Mouse (Mus musculus): ENCODE results near the gene Foxn3. TPM values are rescaled to one million over a fixed set of nuclear protein-coding genes. Genes with fewer than 3 reads are reported as not detected.
A peak's percentile ranks its signal among the peaks of the same experiment; 100 is the strongest.

Gene Foxn3
- polyA plus RNA-seq, 1 experiment from 2014 or later = 87.3 TPM

- WGBS = 68% methylated on average over 8 of the region's 8 CpGs
- Histone ChIP-seq H3K9ac (ENCODE audit: low read length) (0 out of 2 replicates have a peak overlapping the region, but pooled peaks have one; percentile 33), H3K9me3 (ENCODE audit: control insufficient read depth, low read length) (no peaks in the 10 kb centered on the region), H3K27me3 (ENCODE audit: control insufficient read depth, insufficient read depth, low read length) (no peaks in the 10 kb centered on the region), H3K4me1 (replicated peaks; ENCODE audit: control insufficient read depth, insufficient read depth, low read length) (peaks cover 7% of the 10 kb centered on the region), H3K4me2 (ENCODE audit: low read depth, low read length, severe bottlenecking) (no peak overlapping the region), H3K27ac (ENCODE audit: low read depth, low read length) (no peak overlapping the region), H3K36me3 (ENCODE audit: control insufficient read depth, insufficient read depth, low read length) (no peaks in the 10 kb centered on the region), H3K4me3 (ENCODE audit: low read depth, low read length) (no peak overlapping the region)
- DNase-seq (ENCODE audit: low spot score) (no peak), ATAC-seq (replicated peaks; ENCODE audit: low FRiP score) (no peak)
Measured at GRCm38 (mm10) chr12:99360958-99361751, 202.2 kb downstream of the Foxn3 start.

GRCm38 (mm10) chr12:99358698-99359097 lies 204.7 kb downstream of the Foxn3 start:
- DNase-seq (ENCODE audit: low spot score) (no peak), ATAC-seq (replicated peaks; ENCODE audit: low FRiP score) (no peak)
- WGBS = 92% methylated on average over 5 of the region's 5 CpGs
- Histone ChIP-seq H3K9ac (ENCODE audit: low read length) (no peak overlapping the region), H3K9me3 (ENCODE audit: control insufficient read depth, low read length) (no peaks in the 10 kb centered on the region), H3K4me2 (ENCODE audit: low read depth, low read length, severe bottlenecking) (no peak overlapping the region), H3K27ac (ENCODE audit: low read depth, low read length) (no peak overlapping the region), H3K4me3 (ENCODE audit: low read depth, low read length) (no peak overlapping the region), H3K36me3 (ENCODE audit: control insufficient read depth, insufficient read depth, low read length) (no peaks in the 10 kb centered on the region), H3K27me3 (ENCODE audit: control insufficient read depth, insufficient read depth, low read length) (no peaks in the 10 kb centered on the region), H3K4me1 (replicated peaks; ENCODE audit: control insufficient read depth, insufficient read depth, low read length) (peaks cover 7% of the 10 kb centered on the region)

GRCm38 (mm10) chr12:99356660-99357059 lies 206.7 kb downstream of the Foxn3 start:
- H3K9ac ChIP-seq (ENCODE audit: low read length) = no peak overlapping the region

GRCm38 (mm10) chr12:99353692-99354091 lies 209.7 kb downstream of the Foxn3 start:
- Histone ChIP-seq H3K9me3 (ENCODE audit: control insufficient read depth, low read length) (no peaks in the 10 kb centered on the region), H3K27ac (ENCODE audit: low read depth, low read length) (no peak overlapping the region), H3K4me2 (ENCODE audit: low read depth, low read length, severe bottlenecking) (no peak overlapping the region), H3K36me3 (ENCODE audit: control insufficient read depth, insufficient read depth, low read length) (no peaks in the 10 kb centered on the region), H3K4me3 (ENCODE audit: low read depth, low read length) (no peak overlapping the region), H3K4me1 (replicated peaks; ENCODE audit: control insufficient read depth, insufficient read depth, low read length) (peaks cover 3% of the 10 kb centered on the region; the same call in 1 of the 2 replicates), H3K9ac (ENCODE audit: low read length) (no peak overlapping the region), H3K27me3 (ENCODE audit: control insufficient read depth, insufficient read depth, low read length) (no peaks in the 10 kb centered on the region)
- WGBS = 91% methylated on average over 11 of the region's 11 CpGs
- DNase-seq (ENCODE audit: low spot score) = no peak
- ATAC-seq (replicated peaks; ENCODE audit: low FRiP score) = no peak

More at GRCm38 (mm10) chr12:99356660-99357059, 206.7 kb downstream of the Foxn3 start:
- H3K9me3 ChIP-seq (ENCODE audit: control insufficient read depth, low read length) = no peaks in the 10 kb centered on the region
- no peak for ATAC-seq (replicated peaks; ENCODE audit: low FRiP score)
- no peak overlapping the region for H3K4me3 ChIP-seq (ENCODE audit: low read depth, low read length)
- no peak overlapping the region for H3K4me2 ChIP-seq (ENCODE audit: low read depth, low read length, severe bottlenecking)
- no peaks in the 10 kb centered on the region for H3K27me3 ChIP-seq (ENCODE audit: control insufficient read depth, insufficient read depth, low read length)
- 95% methylated on average over 8 of the region's 8 CpGs for WGBS
- no peaks in the 10 kb centered on the region for H3K36me3 ChIP-seq (ENCODE audit: control insufficient read depth, insufficient read depth, low read length)
- no peak for DNase-seq (ENCODE audit: low spot score)
- no peak overlapping the region for H3K27ac ChIP-seq (ENCODE audit: low read depth, low read length)
- peaks cover 7% of the 10 kb centered on the region for H3K4me1 ChIP-seq (replicated peaks; ENCODE audit: control insufficient read depth, insufficient read depth, low read length)

GRCm38 (mm10) chr12:99352583-99352982 lies 210.8 kb downstream of the Foxn3 start:
- no peak overlapping the region for H3K4me2 ChIP-seq (ENCODE audit: low read depth, low read length, severe bottlenecking)
- no peak overlapping the region for H3K4me3 ChIP-seq (ENCODE audit: low read depth, low read length)
- H3K9me3 ChIP-seq (ENCODE audit: control insufficient read depth, low read length) = no peaks in the 10 kb centered on the region
- peaks cover 3% of the 10 kb centered on the region; the same call in 1 of the 2 replicates for H3K4me1 ChIP-seq (replicated peaks; ENCODE audit: control insufficient read depth, insufficient read depth, low read length)
- no peaks in the 10 kb centered on the region for H3K27me3 ChIP-seq (ENCODE audit: control insufficient read depth, insufficient read depth, low read length)
- H3K9ac ChIP-seq (ENCODE audit: low read length) = no peak overlapping the region
- DNase-seq (ENCODE audit: low spot score) (no peak), ATAC-seq (replicated peaks; ENCODE audit: low FRiP score) (no peak)
- WGBS = 87% methylated on average over 6 of the region's 6 CpGs
- no peak overlapping the region for H3K27ac ChIP-seq (ENCODE audit: low read depth, low read length)
- H3K36me3 ChIP-seq (ENCODE audit: control insufficient read depth, insufficient read depth, low read length) = no peaks in the 10 kb centered on the region

- DNase-seq (ENCODE audit: low spot score) = no peak
- Histone ChIP-seq H3K27ac (ENCODE audit: low read depth, low read length) (no peak overlapping the region), H3K9ac (ENCODE audit: low read length) (no peak overlapping the region), H3K27me3 (ENCODE audit: control insufficient read depth, insufficient read depth, low read length) (no peaks in the 10 kb centered on the region), H3K36me3 (ENCODE audit: control insufficient read depth, insufficient read depth, low read length) (no peaks in the 10 kb centered on the region), H3K4me2 (ENCODE audit: low read depth, low read length, severe bottlenecking) (no peak overlapping the region), H3K4me1 (replicated peaks; ENCODE audit: control insufficient read depth, insufficient read depth, low read length) (peaks cover 4% of the 10 kb centered on the region; the same call in 1 of the 2 replicates), H3K9me3 (ENCODE audit: control insufficient read depth, low read length) (no peaks in the 10 kb centered on the region), H3K4me3 (ENCODE audit: low read depth, low read length) (no peak overlapping the region)
- no peak for ATAC-seq (replicated peaks; ENCODE audit: low FRiP score)
- WGBS = 85% methylated on average over 7 of the region's 7 CpGs
Measured at GRCm38 (mm10) chr12:99352136-99352535, 211.2 kb downstream of the Foxn3 start.

GRCm38 (mm10) chr12:99351731-99352130 lies 211.7 kb downstream of the Foxn3 start:
- H3K9me3 ChIP-seq (ENCODE audit: control insufficient read depth, low read length) = no peaks in the 10 kb centered on the region
- WGBS = 93% methylated on average over 9 of the region's 9 CpGs
- no peak overlapping the region for H3K27ac ChIP-seq (ENCODE audit: low read depth, low read length)
- DNase-seq (ENCODE audit: low spot score) (no peak), ATAC-seq (replicated peaks; ENCODE audit: low FRiP score) (no peak)
- no peak overlapping the region for H3K4me2 ChIP-seq (ENCODE audit: low read depth, low read length, severe bottlenecking)
- H3K9ac ChIP-seq (ENCODE audit: low read length) = no peak overlapping the region
- H3K36me3 ChIP-seq (ENCODE audit: control insufficient read depth, insufficient read depth, low read length) = no peaks in the 10 kb centered on the region
- peaks cover 5% of the 10 kb centered on the region for H3K4me1 ChIP-seq (replicated peaks; ENCODE audit: control insufficient read depth, insufficient read depth, low read length)
- no peaks in the 10 kb centered on the region for H3K27me3 ChIP-seq (ENCODE audit: control insufficient read depth, insufficient read depth, low read length)
- no peak overlapping the region for H3K4me3 ChIP-seq (ENCODE audit: low read depth, low read length)

- Histone ChIP-seq H3K9ac (ENCODE audit: low read length) (no peak overlapping the region), H3K36me3 (ENCODE audit: control insufficient read depth, insufficient read depth, low read length) (no peaks in the 10 kb centered on the region), H3K4me3 (ENCODE audit: low read depth, low read length) (no peak overlapping the region), H3K9me3 (ENCODE audit: control insufficient read depth, low read length) (no peaks in the 10 kb centered on the region), H3K4me2 (ENCODE audit: low read depth, low read length, severe bottlenecking) (no peak overlapping the region), H3K4me1 (replicated peaks; ENCODE audit: control insufficient read depth, insufficient read depth, low read length) (peaks cover 7% of the 10 kb centered on the region), H3K27me3 (ENCODE audit: control insufficient read depth, insufficient read depth, low read length) (no peaks in the 10 kb centered on the region), H3K27ac (ENCODE audit: low read depth, low read length) (no peak overlapping the region)
- 88% methylated on average over 9 of the region's 9 CpGs for WGBS
- DNase-seq (ENCODE audit: low spot score) (no peak), ATAC-seq (replicated peaks; ENCODE audit: low FRiP score) (no peak)
Measured at GRCm38 (mm10) chr12:99349650-99349997, 213.8 kb downstream of the Foxn3 start.

All from forebrain, embryonic 11.5 days (tissue).